Comparison of ENCODE assay signal across 20 mouse cellular contexts in genomic region chr11:78598763-78599415, GRCm38 (mm10).
"Had no signal": no experiment of that assay in that cellular context is flagged by ENCODE, and none has a peak within 500 bp of the region (broad histone marks: within the 10 kb centered on the region; RNA-seq: fewer than 3 reads in every experiment).

No protein-coding gene starts in this region.

- H3K27me3 ChIP-seq: intestine, embryonic 15.5 days; kidney, embryonic 15.5 days; limb, embryonic 13.5 days; liver, embryonic 13.5 days; midbrain, embryonic 12.5 days; midbrain, embryonic 15.5 days; neural tube, embryonic 12.5 days; neural tube, embryonic 15.5 days; stomach, embryonic 15.5 days had no signal

- H3K36me3 ChIP-seq: intestine, embryonic 15.5 days; liver, embryonic 13.5 days; midbrain, embryonic 12.5 days; midbrain, embryonic 15.5 days; neural tube, embryonic 15.5 days; stomach, embryonic 15.5 days had no signal

- H3K4me1 ChIP-seq: intestine, embryonic 15.5 days; kidney, embryonic 15.5 days; neural tube, embryonic 12.5 days; stomach, embryonic 15.5 days had no signal

- H3K4me3 ChIP-seq: intestine, embryonic 15.5 days; kidney, embryonic 15.5 days; limb, embryonic 10.5 days; limb, embryonic 13.5 days; liver, embryonic 13.5 days; midbrain, embryonic 12.5 days; midbrain, embryonic 15.5 days; neural tube, embryonic 12.5 days; neural tube, embryonic 15.5 days; stomach, embryonic 15.5 days had no signal

- H3K9ac ChIP-seq: intestine, embryonic 15.5 days; kidney, embryonic 15.5 days; limb, embryonic 13.5 days; liver, embryonic 13.5 days; midbrain, embryonic 12.5 days; midbrain, embryonic 15.5 days; neural tube, embryonic 12.5 days; neural tube, embryonic 15.5 days; stomach, embryonic 15.5 days had no signal

- H3K9me3 ChIP-seq: intestine, embryonic 15.5 days; kidney, embryonic 15.5 days; limb, embryonic 10.5 days; limb, embryonic 13.5 days; liver, embryonic 13.5 days; midbrain, embryonic 12.5 days; midbrain, embryonic 15.5 days; neural tube, embryonic 12.5 days; neural tube, embryonic 15.5 days; stomach, embryonic 15.5 days had no signal

- DNase-seq: kidney, adult 11 months; kidney, adult 8-10 months; kidney, postnatal 10 days; kidney, postnatal 36 days; layer of hippocampus, adult 9-11 months; liver; liver, embryonic 13.5 days; right cerebral cortex, adult 18-20 months; right cerebral cortex, postnatal 14 days; right cerebral cortex, postnatal 4 days; thymus, postnatal 36 days had no signal

- H3K4me2 ChIP-seq: intestine, embryonic 15.5 days; kidney, embryonic 15.5 days; limb, embryonic 13.5 days; liver, embryonic 13.5 days; midbrain, embryonic 12.5 days; midbrain, embryonic 15.5 days; neural tube, embryonic 12.5 days; neural tube, embryonic 15.5 days; stomach, embryonic 15.5 days had no signal

- H3K27ac ChIP-seq: intestine, embryonic 15.5 days; kidney, embryonic 15.5 days; limb, embryonic 10.5 days; limb, embryonic 13.5 days; liver, embryonic 13.5 days; midbrain, embryonic 12.5 days; midbrain, embryonic 15.5 days; neural tube, embryonic 12.5 days; neural tube, embryonic 15.5 days; stomach, embryonic 15.5 days had no signal

- ATAC-seq: intestine, embryonic 15.5 days; midbrain, embryonic 15.5 days had no signal
